Mouse (Mus musculus): ENCODE measurements around the gene Fzr1. TPM values are rescaled to one million over a fixed set of nuclear protein-coding genes. Genes with fewer than 3 reads are reported as not detected.
A peak's percentile ranks its signal among the peaks of the same experiment; 100 is the strongest.

The Fzr1 gene
- 105 and 117 TPM in 2 replicates for polyA plus RNA-seq (2016; fragmentation: Nextera tagmentation; extraction: Ambion mirVana)

DNA sequence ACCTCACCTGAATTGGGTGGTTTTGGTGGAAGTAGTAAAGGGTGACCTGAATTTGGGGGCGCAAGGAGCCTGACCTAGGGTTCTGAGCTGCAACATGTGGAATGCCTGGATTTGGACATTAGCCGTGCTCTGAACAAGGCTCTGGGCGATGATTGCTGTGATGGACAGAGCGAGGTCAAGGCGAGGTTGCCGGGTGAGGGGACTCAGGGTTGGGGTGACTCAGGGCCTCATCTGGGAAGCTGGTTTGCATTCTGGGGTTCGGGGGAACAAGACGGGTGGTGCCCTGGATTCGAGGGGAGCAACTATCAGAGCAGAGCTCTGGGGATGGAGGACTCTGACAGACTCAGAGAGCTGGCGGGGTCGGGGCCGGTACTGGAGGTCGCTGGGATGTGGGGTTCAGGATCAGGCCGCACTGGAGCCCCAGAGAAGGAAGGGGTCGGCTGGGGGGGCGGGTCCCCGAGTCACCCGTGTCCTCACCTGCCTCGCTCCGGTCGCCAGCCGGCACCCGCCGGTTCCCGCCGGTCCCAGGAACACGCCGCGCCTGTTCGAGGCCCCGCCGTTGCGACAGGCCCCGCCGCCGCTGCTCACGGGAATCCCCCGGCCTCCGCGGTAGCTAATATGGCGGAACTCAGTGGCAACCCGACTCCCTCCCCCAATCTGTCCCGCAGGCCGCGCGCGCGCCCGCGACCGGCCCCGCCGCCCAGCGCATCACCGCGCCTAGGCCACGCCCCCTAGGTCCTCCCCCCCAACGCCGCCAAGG, at the start of gene Fzr1:
Gene Fzr1 (minus strand): TSS at position 724 of the 760 bp plus-strand sequence.
- H3K36me3 ChIP-seq: peaks cover 29% of the 10 kb centered on the region
- peak within 1 kb of the TSS; percentile 98 for H3K27ac ChIP-seq
- H3K4me3 ChIP-seq: peak within 1 kb of the TSS; percentile 94
- no peaks in the 10 kb centered on the region for H3K9me3 ChIP-seq
- no peaks in the 10 kb centered on the region for H3K27me3 ChIP-seq (ENCODE audit: insufficient read depth, poor library complexity, severe bottlenecking)
- WGBS: 1% methylated on average over 59 of the region's 59 CpGs
- H3K4me1 ChIP-seq: peaks cover 40% of the 10 kb centered on the region
- no peak for DNase-seq (ENCODE audit: low spot score)

DNA sequence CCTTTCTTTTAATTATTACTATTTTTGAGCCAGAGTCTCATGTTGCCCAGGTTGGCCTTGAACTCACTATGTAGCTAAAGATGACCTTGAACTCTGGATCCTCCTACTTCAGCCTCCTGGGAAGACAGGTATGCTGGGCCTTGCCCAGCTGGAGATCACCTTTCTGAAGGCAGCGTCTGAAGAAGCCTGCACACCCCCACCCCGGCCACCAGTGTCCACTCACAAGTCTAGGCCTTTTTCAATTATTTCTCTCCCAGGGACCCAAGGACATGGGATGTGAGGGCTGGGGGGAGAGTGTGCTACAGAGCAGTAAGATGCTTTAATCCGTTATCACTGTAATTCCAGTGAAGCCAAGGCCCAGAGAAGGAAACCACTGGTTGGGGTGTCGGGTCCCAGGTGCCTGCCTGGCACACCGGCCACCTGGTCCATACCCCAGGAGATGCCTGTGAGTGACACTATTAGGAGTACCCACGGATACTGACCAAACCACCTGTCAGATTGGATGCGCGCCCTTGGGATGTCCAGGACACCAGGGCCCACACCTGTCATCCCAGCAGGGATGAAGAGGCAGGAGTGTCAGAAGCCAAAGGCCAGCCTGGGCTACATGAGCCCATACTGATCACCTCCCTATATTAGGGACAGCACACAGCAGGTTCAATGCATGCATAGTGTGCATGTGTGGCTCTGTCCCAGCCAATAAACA, 49.6 kb upstream of the Fzr1 start:
- peaks cover 62% of the 10 kb centered on the region for H3K4me1 ChIP-seq
- 71% methylated on average over 8 of the region's 8 CpGs for WGBS
- no peaks in the 10 kb centered on the region for H3K36me3 ChIP-seq
- H3K9me3 ChIP-seq: no peaks in the 10 kb centered on the region
- H3K27ac ChIP-seq: no peak overlapping the region
- peaks cover 81% of the 10 kb centered on the region for H3K27me3 ChIP-seq (ENCODE audit: insufficient read depth, poor library complexity, severe bottlenecking)
- no peak overlapping the region for H3K4me3 ChIP-seq
- DNase-seq (ENCODE audit: low spot score): peak; percentile 69

DNA sequence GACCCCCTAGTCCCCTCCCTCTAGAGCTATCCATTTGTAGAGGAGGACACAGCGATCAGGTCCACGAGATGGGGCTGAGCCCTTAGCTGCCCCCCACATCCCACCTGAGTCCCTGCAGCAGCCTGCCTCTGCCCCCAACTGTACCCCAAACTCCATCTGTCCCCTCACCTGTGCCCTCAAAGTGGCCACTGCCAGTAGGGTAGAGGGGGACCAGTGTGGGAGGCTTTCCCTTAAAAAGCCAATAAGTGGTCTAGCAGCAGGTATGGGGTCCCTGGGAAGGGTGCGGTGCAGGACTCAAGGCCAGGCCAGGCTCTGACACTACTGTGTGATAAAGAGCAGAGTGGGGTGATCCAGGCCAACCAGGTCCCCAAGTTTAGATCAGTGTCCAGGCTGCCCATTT, 49.0 kb upstream of the Fzr1 start:
- no peaks in the 10 kb centered on the region for H3K9me3 ChIP-seq
- peaks cover 56% of the 10 kb centered on the region for H3K4me1 ChIP-seq
- no peaks in the 10 kb centered on the region for H3K36me3 ChIP-seq
- 24% methylated on average over 3 of the region's 3 CpGs for WGBS
- peak; percentile 72 for DNase-seq (ENCODE audit: low spot score)
- peaks cover 83% of the 10 kb centered on the region for H3K27me3 ChIP-seq (ENCODE audit: insufficient read depth, poor library complexity, severe bottlenecking)
- H3K27ac ChIP-seq: peak overlapping the region; percentile 81
- H3K4me3 ChIP-seq: peak overlapping the region; percentile 65

DNA sequence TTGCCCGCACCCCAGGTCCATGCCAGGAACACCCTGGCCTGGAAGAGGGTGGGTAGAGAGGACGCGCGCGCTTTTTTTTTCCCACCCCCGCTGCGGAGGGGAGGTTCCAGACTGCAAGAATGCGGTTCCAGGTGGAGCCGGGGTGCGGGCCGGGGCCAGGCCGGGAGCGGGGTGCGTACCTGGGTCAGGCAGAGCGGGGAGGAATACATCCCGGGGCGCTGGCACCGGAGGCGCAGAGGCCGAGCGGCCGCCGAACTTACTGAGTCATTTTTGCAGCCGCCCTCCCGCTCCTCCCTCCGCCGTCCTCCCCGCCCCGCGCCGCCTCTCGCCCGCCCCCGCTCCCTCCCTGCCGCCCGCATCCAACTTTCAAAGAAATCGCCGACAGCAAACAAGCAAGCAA, 48.6 kb upstream of the Fzr1 start:
- Histone ChIP-seq H3K27ac (peak overlapping the region; percentile 81), H3K36me3 (no peaks in the 10 kb centered on the region), H3K9me3 (no peaks in the 10 kb centered on the region), H3K27me3 (ENCODE audit: insufficient read depth, poor library complexity, severe bottlenecking) (peaks cover 84% of the 10 kb centered on the region), H3K4me3 (peak overlapping the region; percentile 65), H3K4me1 (peaks cover 56% of the 10 kb centered on the region)
- DNase-seq (ENCODE audit: low spot score): peak; percentile 69
- WGBS: 1% methylated on average over 38 of the region's 38 CpGs

DNA sequence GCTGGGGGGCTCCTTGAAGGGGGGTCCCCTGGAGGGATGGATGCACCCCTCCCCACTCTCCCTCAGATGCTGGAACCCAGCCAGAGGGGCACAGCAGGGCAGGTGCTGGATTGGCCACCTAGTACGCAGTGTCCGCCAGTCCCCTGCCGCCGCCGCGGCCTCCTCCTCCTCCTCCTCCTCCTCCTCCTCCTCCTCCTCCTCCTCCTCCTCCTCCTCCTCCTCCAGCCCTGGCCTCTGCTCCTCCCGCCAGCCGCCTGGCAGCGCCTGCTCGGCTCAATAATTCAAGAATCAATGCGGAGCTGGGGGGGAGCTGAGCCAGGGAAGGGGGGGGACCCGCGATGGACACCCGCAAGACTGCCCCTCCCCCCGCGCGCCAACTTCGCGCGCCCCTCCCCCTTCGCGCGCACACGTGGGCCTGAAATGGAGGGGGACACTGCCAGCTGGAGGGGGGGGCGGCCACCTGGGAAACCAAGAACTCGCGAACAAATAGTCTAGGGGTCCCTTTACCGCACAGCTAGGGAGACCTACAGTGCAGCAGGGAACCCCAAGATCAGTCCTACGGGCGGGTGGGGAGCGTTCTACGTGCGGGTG, 47.9 kb upstream of the Fzr1 start:
- peak overlapping the region; percentile 81 for H3K27ac ChIP-seq
- peak; percentile 73 for DNase-seq (ENCODE audit: low spot score)
- peaks cover 85% of the 10 kb centered on the region for H3K27me3 ChIP-seq (ENCODE audit: insufficient read depth, poor library complexity, severe bottlenecking)
- H3K36me3 ChIP-seq: no peaks in the 10 kb centered on the region
- no peaks in the 10 kb centered on the region for H3K9me3 ChIP-seq
- peaks cover 50% of the 10 kb centered on the region for H3K4me1 ChIP-seq
- WGBS: 2% methylated on average over 21 of the region's 33 CpGs
- H3K4me3 ChIP-seq: peak overlapping the region; percentile 65

DNA sequence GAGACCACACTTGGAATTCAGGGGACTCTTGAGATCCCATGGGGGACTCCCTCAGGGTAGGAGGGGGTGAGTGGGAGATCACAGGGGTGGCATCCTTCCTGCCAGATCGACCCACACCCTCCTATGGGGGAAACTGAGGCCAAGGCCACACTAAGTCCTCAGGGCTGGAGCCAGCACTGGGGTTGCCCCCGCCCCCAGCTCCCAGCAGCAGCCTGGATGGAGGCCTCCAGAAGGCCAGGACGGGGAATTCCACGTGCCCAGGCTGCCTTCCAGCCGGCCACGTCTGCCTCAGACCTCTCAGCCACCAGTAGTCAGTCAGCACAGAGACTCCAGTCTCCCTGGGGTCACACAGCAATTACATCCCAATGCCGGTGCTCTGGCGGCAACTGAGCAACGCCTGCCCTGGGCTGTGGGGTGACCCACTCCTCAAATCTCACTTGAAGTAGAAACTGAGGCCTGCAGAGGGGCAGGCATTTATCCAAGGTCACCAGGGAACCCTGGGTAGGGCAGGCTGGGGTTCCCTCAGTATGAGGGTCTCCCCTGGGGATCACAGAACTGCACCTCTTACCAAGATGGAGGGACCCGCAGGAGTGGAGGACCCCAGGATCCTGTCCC, 47.0 kb upstream of the Fzr1 start:
- WGBS: 29% methylated on average over 10 of the region's 10 CpGs
- peaks cover 86% of the 10 kb centered on the region for H3K27me3 ChIP-seq (ENCODE audit: insufficient read depth, poor library complexity, severe bottlenecking)
- DNase-seq (ENCODE audit: low spot score): peak; percentile 74

DNA sequence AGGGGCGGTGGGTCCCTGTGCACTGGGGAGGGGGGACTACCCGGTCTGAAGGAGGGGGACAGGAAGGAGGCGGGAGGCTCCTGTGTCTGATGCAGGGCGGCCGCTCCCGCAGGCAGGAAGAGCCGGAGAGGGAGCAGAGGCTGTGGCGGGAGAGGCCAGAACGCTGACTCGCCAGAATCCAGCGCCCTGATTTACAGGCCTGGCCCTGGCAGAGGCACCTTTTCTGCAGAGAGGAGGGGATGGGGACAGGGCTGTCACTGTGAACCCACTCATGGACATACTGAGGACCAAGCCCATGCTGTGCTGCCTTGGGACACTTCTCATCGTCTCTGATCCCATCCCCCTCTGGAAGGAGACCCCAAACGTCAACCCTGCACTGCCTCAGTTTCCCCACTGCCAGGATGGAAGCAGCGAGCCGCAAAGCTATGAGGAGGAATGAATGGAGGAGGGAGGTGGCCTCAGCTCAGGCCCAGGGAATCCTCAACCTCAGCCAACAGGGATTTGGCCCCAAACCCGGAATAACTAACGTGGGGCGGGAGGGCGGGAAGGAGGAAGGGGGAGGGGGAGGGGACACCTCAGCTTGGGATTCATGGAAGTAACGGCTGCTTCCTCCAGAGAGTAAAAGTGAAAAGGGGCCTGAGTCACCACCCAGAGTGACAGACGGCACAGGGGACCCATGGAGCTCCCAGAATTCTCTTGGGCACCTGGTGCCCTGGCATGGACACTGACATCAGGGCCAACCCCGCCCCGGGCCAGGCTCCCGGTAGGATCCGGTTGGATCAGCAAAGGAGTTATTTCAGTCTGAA, 46.1 kb upstream of the Fzr1 start:
- peak; percentile 75 for DNase-seq (ENCODE audit: low spot score)
- no peaks in the 10 kb centered on the region for H3K9me3 ChIP-seq
- H3K27ac ChIP-seq: peak overlapping the region; percentile 73
- peak overlapping the region; percentile 65 for H3K4me3 ChIP-seq
- peaks cover 46% of the 10 kb centered on the region for H3K4me1 ChIP-seq
- peaks cover 9% of the 10 kb centered on the region; the same call in 1 of the 2 replicates for H3K36me3 ChIP-seq
- peaks cover 95% of the 10 kb centered on the region for H3K27me3 ChIP-seq (ENCODE audit: insufficient read depth, poor library complexity, severe bottlenecking)
- 4% methylated on average over 25 of the region's 25 CpGs for WGBS

More for the DNA sequence above, 47.0 kb upstream of the Fzr1 start:
- Histone ChIP-seq H3K9me3 (no peaks in the 10 kb centered on the region), H3K4me3 (peak overlapping the region; percentile 65), H3K4me1 (peaks cover 44% of the 10 kb centered on the region), H3K27ac (peak overlapping the region; percentile 73), H3K36me3 (peaks cover 1% of the 10 kb centered on the region; the same call in 1 of the 2 replicates)

DNA sequence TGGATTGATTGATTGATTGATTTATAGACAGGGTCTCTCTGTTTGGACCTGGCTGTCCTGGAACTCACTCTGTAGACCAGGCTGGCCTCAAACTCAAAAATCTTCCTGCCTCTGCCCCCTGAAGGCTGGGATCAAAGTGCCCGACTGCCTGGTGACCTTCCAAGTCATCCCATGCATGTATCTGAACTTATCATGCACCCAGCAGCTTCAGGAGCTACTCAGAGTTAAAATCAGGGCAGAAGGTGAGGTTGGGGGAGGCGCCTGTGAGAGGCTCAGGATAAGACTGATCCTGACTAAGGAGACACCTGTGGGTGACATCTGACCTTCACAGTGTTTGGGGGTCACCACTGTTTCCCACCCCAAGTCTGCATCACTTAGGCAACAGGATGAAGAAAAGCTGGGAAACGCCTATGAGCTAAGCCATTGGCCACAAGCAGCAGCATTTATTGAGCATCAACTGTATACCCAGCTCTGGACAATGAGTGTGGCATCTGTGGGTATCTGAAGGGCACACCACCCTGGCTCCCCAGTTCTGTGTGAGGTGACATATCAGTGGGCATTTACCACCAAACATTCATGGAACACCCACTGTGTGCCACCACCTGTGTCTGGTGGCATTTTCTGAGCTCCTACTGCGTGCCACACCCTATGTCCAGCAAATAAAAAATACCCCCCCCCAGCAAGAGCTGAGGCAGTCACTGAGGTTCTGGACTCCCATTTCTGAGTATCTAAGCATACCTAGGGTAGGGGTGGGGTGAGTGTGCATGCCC, 45.3 kb upstream of the Fzr1 start:
- Histone ChIP-seq H3K4me3 (0 out of 2 replicates have a peak overlapping the region, but pooled peaks have one; percentile 19), H3K4me1 (peaks cover 49% of the 10 kb centered on the region), H3K9me3 (no peaks in the 10 kb centered on the region), H3K36me3 (peaks cover 9% of the 10 kb centered on the region; the same call in 1 of the 2 replicates), H3K27me3 (ENCODE audit: insufficient read depth, poor library complexity, severe bottlenecking) (peaks cover 92% of the 10 kb centered on the region), H3K27ac (0 out of 2 replicates have a peak overlapping the region, but pooled peaks have one; percentile 62)
- no peak for DNase-seq (ENCODE audit: low spot score)
- 65% methylated on average over 4 of the region's 4 CpGs for WGBS

DNA sequence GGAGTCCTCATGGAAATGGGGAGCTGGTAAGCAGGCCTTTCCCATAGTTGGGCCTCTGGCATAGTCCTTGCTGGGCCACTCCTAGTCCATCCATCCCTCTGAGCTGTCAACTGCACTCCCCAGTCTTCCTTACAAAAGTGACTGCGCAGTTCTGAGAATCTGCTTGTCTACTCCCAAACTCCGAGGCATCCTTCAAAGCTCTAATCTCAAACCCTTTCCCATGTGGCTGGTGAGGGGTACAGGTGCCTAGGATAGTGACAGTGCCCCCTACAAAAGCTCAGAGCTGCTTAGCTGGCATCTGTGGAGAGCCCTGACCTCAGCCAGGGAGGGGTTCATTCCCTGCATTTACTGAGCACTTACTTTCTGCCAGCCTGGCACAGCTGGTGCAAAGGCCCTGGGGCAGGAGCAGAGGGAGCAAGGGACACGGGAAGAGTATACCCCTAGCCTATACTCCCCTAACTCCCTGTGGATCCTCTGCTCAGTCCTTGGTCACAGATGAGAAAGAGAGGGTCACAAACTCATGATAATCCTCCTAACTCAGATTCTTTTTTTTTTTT, 44.4 kb upstream of the Fzr1 start:
- no peaks in the 10 kb centered on the region for H3K9me3 ChIP-seq
- H3K4me1 ChIP-seq: peaks cover 58% of the 10 kb centered on the region
- peaks cover 9% of the 10 kb centered on the region; the same call in 1 of the 2 replicates for H3K36me3 ChIP-seq
- H3K27ac ChIP-seq: no peak overlapping the region
- WGBS: 77% methylated on average over 3 of the region's 3 CpGs
- peaks cover 90% of the 10 kb centered on the region for H3K27me3 ChIP-seq (ENCODE audit: insufficient read depth, poor library complexity, severe bottlenecking)
- peak; percentile 72 for DNase-seq (ENCODE audit: low spot score)
- H3K4me3 ChIP-seq: no peak overlapping the region

DNA sequence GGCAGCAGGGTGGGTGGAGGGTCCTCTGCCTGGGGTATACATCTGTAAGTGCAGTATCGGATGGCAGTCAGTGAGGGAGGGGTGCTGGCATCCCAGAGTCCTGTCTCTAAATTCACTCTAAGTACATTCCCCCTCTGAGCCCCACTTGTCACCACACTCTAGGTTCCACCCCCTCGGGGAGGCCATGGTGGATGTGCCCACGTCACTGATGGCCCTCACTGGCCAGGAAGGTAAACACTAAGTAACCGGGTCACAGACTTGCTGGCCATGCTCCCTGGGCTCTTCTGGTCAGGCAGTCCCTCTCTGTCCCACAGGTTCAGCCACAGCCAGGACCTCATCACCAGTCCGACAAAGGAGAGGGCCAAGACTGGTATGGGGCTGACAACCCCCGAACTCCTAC, 43.9 kb upstream of the Fzr1 start:
- no peak overlapping the region for H3K4me3 ChIP-seq
- H3K36me3 ChIP-seq: peaks cover 9% of the 10 kb centered on the region; the same call in 1 of the 2 replicates
- H3K27me3 ChIP-seq (ENCODE audit: insufficient read depth, poor library complexity, severe bottlenecking): peaks cover 90% of the 10 kb centered on the region
- no peaks in the 10 kb centered on the region for H3K9me3 ChIP-seq
- H3K27ac ChIP-seq: no peak overlapping the region
- H3K4me1 ChIP-seq: peaks cover 61% of the 10 kb centered on the region
- DNase-seq (ENCODE audit: low spot score): no peak
- WGBS: 79% methylated on average over 6 of the region's 6 CpGs

DNA sequence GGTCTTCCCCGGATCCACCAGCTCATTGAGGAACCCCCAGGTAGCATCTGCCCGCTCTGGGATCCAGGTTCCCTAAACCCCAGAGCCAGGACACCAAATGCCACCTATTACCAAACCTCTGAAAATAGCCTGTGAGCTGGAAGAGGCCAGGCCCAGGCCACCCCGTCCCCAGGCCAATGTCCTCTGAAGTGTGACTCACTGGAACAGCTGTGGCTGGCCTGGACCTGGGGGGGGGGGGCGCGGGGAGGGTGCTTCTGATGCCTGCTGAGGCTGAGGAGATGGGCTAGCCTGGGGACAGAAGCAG, 43.4 kb upstream of the Fzr1 start:
- WGBS: 69% methylated on average over 5 of the region's 5 CpGs
- H3K4me3 ChIP-seq: no peak overlapping the region
- peaks cover 61% of the 10 kb centered on the region for H3K4me1 ChIP-seq
- no peak for DNase-seq (ENCODE audit: low spot score)
- H3K9me3 ChIP-seq: no peaks in the 10 kb centered on the region
- peaks cover 88% of the 10 kb centered on the region for H3K27me3 ChIP-seq (ENCODE audit: insufficient read depth, poor library complexity, severe bottlenecking)
- H3K27ac ChIP-seq: no peak overlapping the region
- peaks cover 9% of the 10 kb centered on the region; the same call in 1 of the 2 replicates for H3K36me3 ChIP-seq
